Comparison of ENCODE assay signal across 10 mouse cellular contexts in the genomic region with DNA sequence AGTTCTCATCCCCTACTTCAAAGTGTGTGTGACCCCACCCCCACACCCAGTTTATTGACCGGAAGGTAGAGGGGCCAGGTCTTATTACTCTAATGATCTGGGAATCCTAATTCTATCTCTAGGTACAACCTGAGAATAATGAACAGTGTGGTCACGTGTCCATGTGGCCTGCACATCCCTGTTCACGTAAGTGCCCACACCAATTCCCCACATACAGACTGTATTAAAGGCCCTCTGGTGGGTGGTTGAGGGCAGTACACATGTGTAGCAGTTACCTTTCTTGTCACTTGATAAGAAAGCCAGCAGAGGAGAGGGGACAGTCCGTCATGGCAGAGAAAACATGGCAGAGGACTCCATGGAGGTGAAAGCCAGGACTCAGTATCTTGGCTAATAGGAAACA. TPM values are rescaled to one million over a fixed set of nuclear protein-coding genes. Genes with fewer than 3 reads are reported as not detected.
DNase-seq lines count a peak whose midpoint lies in the region; ATAC-seq and TF ChIP-seq lines count a peak whose summit lies in the region.
"Had no signal": no experiment of that assay in that cellular context is flagged by ENCODE, and none has a peak within 500 bp of the region (broad histone marks: within the 10 kb centered on the region; RNA-seq: fewer than 3 reads in every experiment).

No protein-coding gene starts in this region.

- H3K4me3 ChIP-seq in layer of hippocampus, adult 2 months: no peak overlapping the region
- no peak overlapping the region for H3K4me3 ChIP-seq in E14TG2a.4 (replicated peaks; ENCODE audit: low read length)
- H3K4me3 ChIP-seq in liver, embryonic 12.5 days: no peak overlapping the region
- H3K4me3 ChIP-seq: erythroblast, embryonic 14.5 days; heart, embryonic 12.5 days; lung, embryonic 15.5 days had no signal

- H3K4me2 ChIP-seq in liver, embryonic 12.5 days: no peak overlapping the region
- H3K4me2 ChIP-seq: heart, embryonic 12.5 days; lung, embryonic 15.5 days had no signal

- H3K27ac ChIP-seq in layer of hippocampus, adult 2 months: no peak overlapping the region
- peak overlapping the region; percentile 41; the same call in 1 of the 2 replicates for H3K27ac ChIP-seq in liver, embryonic 12.5 days
- H3K27ac ChIP-seq: lung, embryonic 15.5 days had no signal

- no peak overlapping the region for H3K9ac ChIP-seq in liver, embryonic 12.5 days
- H3K9ac ChIP-seq: heart, embryonic 12.5 days; lung, embryonic 15.5 days had no signal

- ATAC-seq in liver, embryonic 12.5 days: no peak
- no peak for ATAC-seq in erythroid progenitor cell, adult 5-6 weeks (replicated peaks; ENCODE audit: low FRiP score, poor library complexity, severe bottlenecking)

- WGBS in liver, embryonic 12.5 days (ENCODE audit: insufficient replicate concordance): 68% methylated on average over 4 of the region's 4 CpGs

- TF ChIP-seq CTCF in layer of hippocampus, adult 2 months (conservative IDR thresholded peaks at IDR 0.05): peak; percentile 59
- peak; percentile 39 for TF ChIP-seq CTCF in E14TG2a.4 (conservative IDR thresholded peaks at IDR 0.05; ENCODE audit: low read length)

- H3K9me3 ChIP-seq in E14TG2a.4 (ENCODE audit: low read length): no peaks in the 10 kb centered on the region
- H3K9me3 ChIP-seq in liver, embryonic 12.5 days (replicated peaks): no peaks in the 10 kb centered on the region
- H3K9me3 ChIP-seq: heart, embryonic 12.5 days; lung, embryonic 15.5 days had no signal

- H3K36me3 ChIP-seq in E14TG2a.4 (ENCODE audit: insufficient read depth, low read length): peaks cover 74% of the 10 kb centered on the region
- peaks cover 75% of the 10 kb centered on the region for H3K36me3 ChIP-seq in liver, embryonic 12.5 days

- no peaks in the 10 kb centered on the region for H3K27me3 ChIP-seq in E14TG2a.4 (ENCODE audit: insufficient read depth, low read length)
- no peaks in the 10 kb centered on the region for H3K27me3 ChIP-seq in liver, embryonic 12.5 days (replicated peaks)
- H3K27me3 ChIP-seq: heart, embryonic 12.5 days; lung, embryonic 15.5 days had no signal

- no peak for DNase-seq in layer of hippocampus, adult 2 months (ENCODE audit: low spot score in 2 of 2)
- no peak for DNase-seq in layer of hippocampus, adult 9-10 months (ENCODE audit: low spot score)
- peak; percentile 20 to 39 for DNase-seq in B cell, adult 2 months
- DNase-seq in frontal cortex, postnatal 14 days (ENCODE audit: low spot score in 2 of 2): no peak

- H3K4me1 ChIP-seq in E14TG2a.4 (replicated peaks; ENCODE audit: low read depth, low read length): peaks cover 28% of the 10 kb centered on the region
- peaks cover 52% of the 10 kb centered on the region for H3K4me1 ChIP-seq in liver, embryonic 12.5 days
- H3K4me1 ChIP-seq: heart, embryonic 12.5 days had no signal

RNA-seq across cellular contexts. Expression of gene Rpain, which starts 3.9 kb away (rescaled TPM):
- total RNA-seq in layer of hippocampus, adult 2 months (2021): 10 to 100 TPM; 35.3 to 36.1 TPM
- 104 and 105 TPM in 2 replicates for polyA plus RNA-seq in liver, embryonic 12.5 days (2016; fragmentation: Nextera tagmentation; extraction: Ambion mirVana)
- 136 and 165 TPM in 2 replicates for total RNA-seq in erythroid progenitor cell, adult 5-6 weeks (2015; ENCODE audit: low replicate concordance)
- 47.1 and 102 TPM in 2 replicates for total RNA-seq in erythroid progenitor cell, adult 5-6 weeks (2017; ENCODE audit: low replicate concordance)

RNA-seq across cellular contexts. Expression of gene Nup88, which starts 4.2 kb away (rescaled TPM):
- total RNA-seq in layer of hippocampus, adult 2 months (2021): 10 to 100 TPM; 53.3 to 57.7 TPM
- polyA plus RNA-seq in liver, embryonic 12.5 days (2016; fragmentation: Nextera tagmentation; extraction: Ambion mirVana): 81.9 and 87.2 TPM in 2 replicates
- total RNA-seq in erythroid progenitor cell, adult 5-6 weeks (2015; ENCODE audit: low replicate concordance): 85.4 and 142 TPM in 2 replicates
- 93.7 and 128 TPM in 2 replicates for total RNA-seq in erythroid progenitor cell, adult 5-6 weeks (2017; ENCODE audit: low replicate concordance)

RNA-seq across cellular contexts. Expression of gene C1qbp, which starts 8.9 kb away (rescaled TPM):
- total RNA-seq in layer of hippocampus, adult 2 months (2021): 10 to 100 TPM; 97.1 to 99.5 TPM
- polyA plus RNA-seq in liver, embryonic 12.5 days (2016; fragmentation: Nextera tagmentation; extraction: Ambion mirVana): 352 and 380 TPM in 2 replicates
- 87.2 and 106 TPM in 2 replicates for total RNA-seq in erythroid progenitor cell, adult 5-6 weeks (2015; ENCODE audit: low replicate concordance)
- 7.3 and 24.4 TPM in 2 replicates for total RNA-seq in erythroid progenitor cell, adult 5-6 weeks (2017; ENCODE audit: low replicate concordance)

RNA-seq across cellular contexts. Expression of gene Dhx33, which starts 30.3 kb away (rescaled TPM):
- 10 to 100 TPM; 66.7 to 78.8 TPM for total RNA-seq in layer of hippocampus, adult 2 months (2021)
- polyA plus RNA-seq in liver, embryonic 12.5 days (2016; fragmentation: Nextera tagmentation; extraction: Ambion mirVana): 15.3 and 16.3 TPM in 2 replicates
- total RNA-seq in erythroid progenitor cell, adult 5-6 weeks (2015; ENCODE audit: low replicate concordance): 1.1 and 3.8 TPM in 2 replicates
- total RNA-seq in erythroid progenitor cell, adult 5-6 weeks (2017; ENCODE audit: low replicate concordance): 7.4 and 7.8 TPM in 2 replicates

RNA-seq across cellular contexts. Expression of gene Mis12, which starts 45.5 kb away (rescaled TPM):
- total RNA-seq in layer of hippocampus, adult 2 months (2021): 10 to 100 TPM; 13.7 to 15.5 TPM
- 29.3 and 31.4 TPM in 2 replicates for polyA plus RNA-seq in liver, embryonic 12.5 days (2016; fragmentation: Nextera tagmentation; extraction: Ambion mirVana)
- 56.6 and 62.9 TPM in 2 replicates for total RNA-seq in erythroid progenitor cell, adult 5-6 weeks (2015; ENCODE audit: low replicate concordance)
- 69.3 and 137 TPM in 2 replicates for total RNA-seq in erythroid progenitor cell, adult 5-6 weeks (2017; ENCODE audit: low replicate concordance)

Comparison
In these comparisons a context has a peak if more than half of its experiments do, and no peak if none do; other contexts are left out.
1. DNase-seq: peak in B cell, adult 2 months (2 of 2); none in layer of hippocampus, adult 2 months (0 of 2), layer of hippocampus, adult 9-10 months (single experiment) and frontal cortex, postnatal 14 days (0 of 2).